Mouse (Mus musculus) heart, postnatal 25 days (tissue): ENCODE data around the gene Nedd9. TPM values are rescaled to one million over a fixed set of nuclear protein-coding genes. Genes with fewer than 3 reads are reported as not detected.

ENCODE experiments used
- DNase-seq: peaks from one replicate; pipeline ENCODE4 v3.0.0; 2022; ENCODE audit warnings: low spot score
- intact Hi-C: fragments of 180-260 bp; cut with DNase I; formaldehyde crosslinking; loops from one replicate; pipeline ENCODE4 v1.15.1; 2025
- total RNA-seq, 2 experiments: library from RNA; stranded (reverse); gene quantifications; 2 replicates each; pipeline ENCODE4 v1.2.3; 2021

Gene Nedd9
- total RNA-seq, 2 experiments from 2014 or later = 23.3 to 28.2 TPM

GRCm38 (mm10) chr13:41331671-41332340, 155.4 kb downstream of the Nedd9 start:
- intact Hi-C loops = no loop called here
- DNase-seq = no peak

- intact Hi-C loops = no loop called here
Observed at GRCm38 (mm10) chr13:41330589-41331345, 156.4 kb downstream of the Nedd9 start.

GRCm38 (mm10) chr13:41330051-41330450, 157.1 kb downstream of the Nedd9 start:
- DNase-seq = no peak
- intact Hi-C loops = no loop called here

More at GRCm38 (mm10) chr13:41330589-41331345, 156.4 kb downstream of the Nedd9 start:
- DNase-seq = no peak

- intact Hi-C loops = no loop called here
- no peak for DNase-seq
Observed at GRCm38 (mm10) chr13:41328481-41328880, 158.7 kb downstream of the Nedd9 start.

GRCm38 (mm10) chr13:41327546-41327945, 159.6 kb downstream of the Nedd9 start:
- DNase-seq = no peak

GRCm38 (mm10) chr13:41326134-41326533, 161.0 kb downstream of the Nedd9 start:
- intact Hi-C loops = no loop called here
- DNase-seq = no peak

More at GRCm38 (mm10) chr13:41327546-41327945, 159.6 kb downstream of the Nedd9 start:
- intact Hi-C loops = no loop called here

- intact Hi-C loops = no loop called here
- no peak for DNase-seq
Observed at GRCm38 (mm10) chr13:41325346-41325745, 161.8 kb downstream of the Nedd9 start.

GRCm38 (mm10) chr13:41324631-41325030, 162.5 kb downstream of the Nedd9 start:
- intact Hi-C loops = no loop called here
- DNase-seq = no peak

- intact Hi-C loops = no loop called here
- DNase-seq = no peak
Observed at GRCm38 (mm10) chr13:41321433-41321832, 165.7 kb downstream of the Nedd9 start.

- intact Hi-C loops = no loop called here
- no peak for DNase-seq
Observed at GRCm38 (mm10) chr13:41320749-41321148, 166.4 kb downstream of the Nedd9 start.

GRCm38 (mm10) chr13:41302716-41303115, 184.4 kb downstream of the Nedd9 start:
- DNase-seq = peak; percentile 37
- intact Hi-C loops = loop anchor here (1.0 to 5.0 kb wide), 3 partner anchors 56 to 330 kb away; no protein-coding TSS in a partner anchor

GRCm38 (mm10) chr13:41300037-41300436, 187.1 kb downstream of the Nedd9 start:
- no peak for DNase-seq
- intact Hi-C loops = loop anchor here (2.0 to 5.0 kb wide), 2 partner anchors 161 to 332 kb away; no protein-coding TSS in a partner anchor

GRCm38 (mm10) chr13:41298996-41299395, 188.2 kb downstream of the Nedd9 start:
- DNase-seq = no peak
- intact Hi-C loops = no loop called here

- no peak for DNase-seq
Observed at GRCm38 (mm10) chr13:41298533-41298932, 188.6 kb downstream of the Nedd9 start.

GRCm38 (mm10) chr13:41296396-41296795, 190.8 kb downstream of the Nedd9 start:
- intact Hi-C loops = no loop called here
- DNase-seq = no peak

More at GRCm38 (mm10) chr13:41298533-41298932, 188.6 kb downstream of the Nedd9 start:
- intact Hi-C loops = no loop called here

GRCm38 (mm10) chr13:41295886-41296285, 191.3 kb downstream of the Nedd9 start:
- no peak for DNase-seq
- intact Hi-C loops = no loop called here

GRCm38 (mm10) chr13:41293595-41293994, 193.6 kb downstream of the Nedd9 start:
- DNase-seq = no peak
- intact Hi-C loops = no loop called here

- DNase-seq = no peak
- intact Hi-C loops = no loop called here
Observed at GRCm38 (mm10) chr13:41291466-41291974, 195.6 kb downstream of the Nedd9 start.

- intact Hi-C loops = no loop called here
- no peak for DNase-seq
Observed at GRCm38 (mm10) chr13:41286285-41286684, 200.9 kb downstream of the Nedd9 start.

GRCm38 (mm10) chr13:41285448-41285847, 201.7 kb downstream of the Nedd9 start:
- no peak for DNase-seq
- intact Hi-C loops = no loop called here

- peak; percentile 7 for DNase-seq
- intact Hi-C loops = loop anchor here (1.0 to 2.0 kb wide), 2 partner anchors 289 to 352 kb away; no protein-coding TSS in a partner anchor
Observed at GRCm38 (mm10) chr13:41283256-41283655, 203.9 kb downstream of the Nedd9 start.
